Mouse (Mus musculus) forebrain, embryonic 16.5 days (tissue): ENCODE measurements around the gene Jak1. TPM values are rescaled to one million over a fixed set of nuclear protein-coding genes. Genes with fewer than 3 reads are reported as not detected.

Experiments used
- ATAC-seq: fragments of 200-750 bp; cut with Nextera tagmentation; 2 replicates; pipeline ENCODE4 v1.8.0; 2017; ENCODE audit warnings: mild to moderate bottlenecking, moderate library complexity
- H3K27ac ChIP-seq: fragments of 300-500 bp; sonication (generic); 2 replicates; pipeline ENCODE4 v1.5.1; 2014; ENCODE audit warnings: low read length, control low read depth
- H3K27me3 ChIP-seq: fragments of 300-500 bp; sonication (generic); replicated peaks from 2 replicates; pipeline ENCODE4 v1.6.1; 2014; ENCODE audit warnings: low read length; ENCODE audit not compliant: control insufficient read depth, insufficient read depth
- H3K36me3 ChIP-seq: fragments of 300-500 bp; sonication (generic); 2 replicates; pipeline ENCODE4 v1.6.1; 2014; ENCODE audit not compliant: control insufficient read depth, insufficient read depth
- H3K4me1 ChIP-seq: fragments of 300-500 bp; sonication (generic); replicated peaks from 2 replicates; pipeline ENCODE4 v1.6.1; 2014; ENCODE audit warnings: low read length; ENCODE audit not compliant: control insufficient read depth, insufficient read depth
- H3K4me2 ChIP-seq: fragments of 300-500 bp; sonication (generic); 2 replicates; pipeline ENCODE4 v1.6.1; 2014; ENCODE audit warnings: mild to moderate bottlenecking, low read length, control low read depth
- H3K4me3 ChIP-seq: fragments of 300-500 bp; sonication (generic); replicated peaks from 2 replicates; pipeline ENCODE4 v1.5.1; 2014; ENCODE audit warnings: mild to moderate bottlenecking, low read length, control low read depth
- H3K9ac ChIP-seq: fragments of 300-500 bp; sonication (generic); replicated peaks from 2 replicates; pipeline ENCODE4 v1.6.1; 2014; ENCODE audit warnings: low read depth, low read length, control low read depth
- H3K9me3 ChIP-seq: fragments of 300-500 bp; sonication (generic); 2 replicates; pipeline ENCODE4 v1.6.1; 2016; ENCODE audit warnings: low read length; ENCODE audit not compliant: control insufficient read depth
- WGBS: fragments of 180-500 bp; shearing (Covaris S2); extraction: QIAGEN DNeasy Blood & Tissue Kit; methylation state at CpG from one replicate; pipeline ENCODE4 v1.1.7; 2014; 5-methylcytosine and 5-hydroxymethylcytosine counted together
- polyA plus RNA-seq: library from polyadenylated mRNA; unstranded; fragments of >200 nt; fragmentation: Nextera tagmentation; extraction: Ambion mirVana; gene quantifications from 2 replicates; pipeline ENCODE4 v1.2.1, GENCODE M21; 2015

The Jak1 gene
- polyA plus RNA-seq, 1 experiment from 2014 or later = 61.5 TPM

- Histone ChIP-seq H3K9ac (no peak overlapping the region), H3K4me1 (peaks cover 4% of the 10 kb centered on the region; the same call in 1 of the 2 replicates), H3K36me3 (no peaks in the 10 kb centered on the region), H3K9me3 (no peaks in the 10 kb centered on the region), H3K4me3 (no peak overlapping the region), H3K27ac (no peak overlapping the region), H3K4me2 (no peak overlapping the region), H3K27me3 (no peaks in the 10 kb centered on the region)
- WGBS = 94% methylated on average over 14 of the region's 14 CpGs
- no peak for ATAC-seq
Observed at GRCm38 (mm10) chr4:101135909-101136308, 129.2 kb downstream of the Jak1 start.

GRCm38 (mm10) chr4:101135013-101135412 is 130.1 kb downstream of the Jak1 start:
- peaks cover 4% of the 10 kb centered on the region; the same call in 1 of the 2 replicates for H3K4me1 ChIP-seq
- H3K27ac ChIP-seq = no peak overlapping the region
- H3K4me3 ChIP-seq = no peak overlapping the region
- no peaks in the 10 kb centered on the region for H3K9me3 ChIP-seq
- H3K9ac ChIP-seq = no peak overlapping the region
- no peak overlapping the region for H3K4me2 ChIP-seq
- no peak; the same call in 1 of the 2 replicates for ATAC-seq
- WGBS = 83% methylated on average over 8 of the region's 8 CpGs
- no peaks in the 10 kb centered on the region for H3K27me3 ChIP-seq
- no peaks in the 10 kb centered on the region for H3K36me3 ChIP-seq

GRCm38 (mm10) chr4:101121002-101121401 is 144.1 kb downstream of the Jak1 start:
- Histone ChIP-seq H3K4me1 (no peaks in the 10 kb centered on the region), H3K27ac (no peak overlapping the region), H3K4me2 (no peak overlapping the region), H3K9me3 (no peaks in the 10 kb centered on the region), H3K27me3 (no peaks in the 10 kb centered on the region), H3K36me3 (no peaks in the 10 kb centered on the region), H3K4me3 (no peak overlapping the region), H3K9ac (no peak overlapping the region)
- 92% methylated on average over 7 of the region's 7 CpGs for WGBS
- ATAC-seq = no peak

GRCm38 (mm10) chr4:101107122-101107521 is 158.0 kb downstream of the Jak1 start:
- no peak for ATAC-seq
- Histone ChIP-seq H3K4me2 (no peak overlapping the region), H3K9ac (no peak overlapping the region), H3K4me1 (no peaks in the 10 kb centered on the region), H3K4me3 (no peak overlapping the region), H3K9me3 (peaks cover 3% of the 10 kb centered on the region; the same call in 1 of the 2 replicates), H3K27me3 (no peaks in the 10 kb centered on the region), H3K27ac (no peak overlapping the region), H3K36me3 (no peaks in the 10 kb centered on the region)
- whole genome bisulfite sequencing = 89% methylated on average over 12 of the region's 12 CpGs

Other genes with a start within 250 kb of the Jak1 start
- gene Gm10577, start 244.6 kb downstream of the Jak1 start, polyA plus RNA-seq = not detected in 2 replicates
- gene Raver2, start 196.3 kb downstream of the Jak1 start, polyA plus RNA-seq = 4.2 and 4.7 TPM in 2 replicates
- 8.8 and 9.5 TPM in 2 replicates for gene Ak4, start 154.0 kb upstream of the Jak1 start, polyA plus RNA-seq
- 31.6 and 34.6 TPM in 2 replicates for gene Dnajc6, start 231.4 kb upstream of the Jak1 start, polyA plus RNA-seq